Mouse (Mus musculus): ENCODE measurements around the gene Gm14399. TPM values are rescaled to one million over a fixed set of nuclear protein-coding genes. Genes with fewer than 3 reads are reported as not detected.
"Not testable (repeated sequence)": the region's sequence is repeated elsewhere in the genome, so short reads cannot be mapped to it uniquely, and the experiment has no call there.

Gene Gm14399
- polyA plus RNA-seq (2012; rRNA removed) (6.5 and 7.5 TPM in 2 replicates), polyA plus RNA-seq (2014; fragmentation: Nextera tagmentation; extraction: Ambion mirVana) (4.8 and 6.9 TPM in 2 replicates)

- H3K9ac ChIP-seq (ENCODE audit: low read depth, low read length, severe bottlenecking): peak within 1 kb of the TSS; percentile 31; the same call in 1 of the 2 replicates
- peak within 1 kb of the TSS; percentile 33 for H3K4me2 ChIP-seq (replicated peaks; ENCODE audit: low read depth, low read length, severe bottlenecking)
- not testable (repeated sequence) for H3K4me1 ChIP-seq (ENCODE audit: control insufficient read depth, insufficient read depth, low read length); DNase-seq (ENCODE audit: low spot score); H3K9me3 ChIP-seq (ENCODE audit: control insufficient read depth, low read length); H3K36me3 ChIP-seq (ENCODE audit: control insufficient read depth, insufficient read depth, low read length); H3K27ac ChIP-seq (replicated peaks; ENCODE audit: low read depth, low read length); ATAC-seq (ENCODE audit: low FRiP score, low read depth); H3K27me3 ChIP-seq (ENCODE audit: control insufficient read depth, insufficient read depth, low read length)
- H3K4me3 ChIP-seq (replicated peaks; ENCODE audit: low read length): peak within 1 kb of the TSS; percentile 37
- WGBS: 17% methylated on average over 1 of the region's 2 CpGs
These were observed at the start of gene Gm14399 for GRCm38 (mm10) chr2:175141993-175142295. Gm14399 (minus strand) TSS chr2:175142012.

DNA sequence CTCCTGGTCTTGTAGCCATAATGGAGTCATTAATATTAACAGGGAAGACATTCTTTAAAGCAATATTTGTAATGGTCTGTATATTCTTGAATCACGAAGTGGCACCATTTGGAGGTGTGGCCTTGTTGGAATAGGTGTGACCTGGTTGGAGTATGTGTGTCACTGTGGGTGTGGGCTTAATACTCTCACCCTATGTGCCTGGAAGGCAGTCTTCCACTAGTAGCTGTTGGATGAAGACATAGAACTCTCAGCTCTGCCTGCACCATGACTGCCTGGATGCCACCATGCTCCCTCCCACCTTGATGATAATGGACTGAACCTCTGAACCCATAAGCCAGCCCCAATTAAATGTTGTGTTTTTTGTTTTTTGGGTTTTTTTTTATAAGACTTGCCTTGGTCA is 37.2 kb upstream of the Gm14399 start:
- not testable (repeated sequence) for H3K4me3 ChIP-seq (replicated peaks; ENCODE audit: low read length); H3K36me3 ChIP-seq (ENCODE audit: control insufficient read depth, insufficient read depth, low read length); H3K9me3 ChIP-seq (ENCODE audit: control insufficient read depth, low read length); DNase-seq (ENCODE audit: low spot score); H3K4me1 ChIP-seq (ENCODE audit: control insufficient read depth, insufficient read depth, low read length); ATAC-seq (ENCODE audit: low FRiP score, low read depth); H3K9ac ChIP-seq (ENCODE audit: low read depth, low read length, severe bottlenecking); H3K27ac ChIP-seq (replicated peaks; ENCODE audit: low read depth, low read length); H3K27me3 ChIP-seq (ENCODE audit: control insufficient read depth, insufficient read depth, low read length); H3K4me2 ChIP-seq (replicated peaks; ENCODE audit: low read depth, low read length, severe bottlenecking)
- 60% methylated on average over 1 of the region's 1 CpGs for WGBS

DNA sequence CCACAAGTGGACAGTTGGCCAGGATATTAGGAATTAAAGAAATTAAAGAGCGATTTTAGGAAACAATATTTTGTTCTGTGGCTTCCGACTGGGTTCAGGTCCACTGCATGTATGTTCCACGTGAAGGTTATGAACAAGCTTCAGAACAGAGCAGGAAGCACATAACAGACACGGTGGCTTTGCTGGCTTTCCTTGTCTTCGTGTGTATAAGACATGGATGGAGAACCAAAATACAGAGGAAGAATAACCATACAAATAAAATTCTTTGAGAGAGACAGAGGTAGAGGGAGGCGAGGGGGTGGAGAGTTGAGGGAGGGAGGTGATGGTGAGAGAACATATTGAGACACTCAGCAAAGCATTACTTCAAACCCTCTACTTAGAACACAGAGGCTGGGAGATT is 34.5 kb upstream of the Gm14399 start:
- H3K4me2 ChIP-seq (replicated peaks; ENCODE audit: low read depth, low read length, severe bottlenecking): no peak overlapping the region
- no peak overlapping the region for H3K27ac ChIP-seq (replicated peaks; ENCODE audit: low read depth, low read length)
- no peaks in the 10 kb centered on the region for H3K36me3 ChIP-seq (ENCODE audit: control insufficient read depth, insufficient read depth, low read length)
- H3K4me1 ChIP-seq (ENCODE audit: control insufficient read depth, insufficient read depth, low read length): no peaks in the 10 kb centered on the region
- no peak for TF ChIP-seq POLR2A (IDR thresholded peaks at IDR 0.05; ENCODE audit: borderline replicate concordance, extremely low read depth, insufficient read depth, insufficient read length)
- no peak overlapping the region for H3K4me3 ChIP-seq (replicated peaks; ENCODE audit: low read length)
- H3K9me3 ChIP-seq (ENCODE audit: control insufficient read depth, low read length): no peaks in the 10 kb centered on the region
- 78% methylated on average over 6 of the region's 6 CpGs for WGBS
- no peak for DNase-seq (ENCODE audit: low spot score)
- H3K27me3 ChIP-seq (ENCODE audit: control insufficient read depth, insufficient read depth, low read length): no peaks in the 10 kb centered on the region
- H3K9ac ChIP-seq (ENCODE audit: low read depth, low read length, severe bottlenecking): no peak overlapping the region
- ATAC-seq (ENCODE audit: low FRiP score, low read depth): no peak

DNA sequence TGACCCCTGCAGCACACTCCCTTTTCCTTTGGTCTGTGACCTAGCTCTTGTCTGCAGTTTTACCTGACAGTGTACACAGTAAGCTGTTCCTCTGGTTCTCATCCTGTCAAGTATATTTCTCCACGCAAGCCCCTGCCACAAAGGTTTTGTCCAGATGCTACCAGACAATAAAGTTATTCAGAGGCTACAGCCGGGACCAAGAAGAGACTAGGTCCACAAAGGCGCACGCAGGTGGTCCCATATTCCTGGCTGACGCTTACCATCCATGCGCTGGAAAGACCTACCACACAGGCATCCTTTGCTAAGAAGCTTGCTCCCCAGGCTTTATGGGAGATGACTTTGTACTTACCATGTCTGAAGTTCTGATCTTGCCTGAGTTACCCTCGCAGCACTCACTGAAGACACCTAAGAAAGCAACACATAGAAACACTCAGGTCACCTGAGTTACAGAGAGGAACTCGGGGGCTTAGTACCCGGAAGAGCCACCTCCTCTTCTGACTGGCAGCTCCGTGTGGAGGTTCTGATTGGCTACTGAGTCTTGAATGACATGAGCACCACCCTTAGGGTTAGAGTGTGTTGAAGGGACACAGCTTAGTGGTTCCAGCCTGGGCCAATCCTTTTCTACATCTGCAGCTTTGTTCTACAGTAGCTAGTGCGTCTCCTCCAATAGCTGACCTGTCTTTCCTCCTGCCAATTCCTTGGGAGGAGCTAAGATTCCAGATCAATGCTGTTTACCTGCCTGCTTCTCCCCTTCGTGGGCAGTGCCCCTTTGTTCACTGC is 33.8 kb upstream of the Gm14399 start, which contains the start of gene Gm14443:
Gm14443 (minus strand) TSS at position 471 of the 780 bp plus-strand sequence.
- 74% methylated on average over 12 of the region's 12 CpGs for WGBS
- H3K9me3 ChIP-seq (ENCODE audit: control insufficient read depth, low read length); H3K27me3 ChIP-seq (ENCODE audit: control insufficient read depth, insufficient read depth, low read length); ATAC-seq (ENCODE audit: low FRiP score, low read depth); H3K9ac ChIP-seq (ENCODE audit: low read depth, low read length, severe bottlenecking); H3K27ac ChIP-seq (replicated peaks; ENCODE audit: low read depth, low read length); H3K4me2 ChIP-seq (replicated peaks; ENCODE audit: low read depth, low read length, severe bottlenecking); H3K36me3 ChIP-seq (ENCODE audit: control insufficient read depth, insufficient read depth, low read length); H3K4me1 ChIP-seq (ENCODE audit: control insufficient read depth, insufficient read depth, low read length); DNase-seq (ENCODE audit: low spot score); H3K4me3 ChIP-seq (replicated peaks; ENCODE audit: low read length): not testable (repeated sequence)

- not testable (repeated sequence) for ATAC-seq (ENCODE audit: low FRiP score, low read depth); H3K9ac ChIP-seq (ENCODE audit: low read depth, low read length, severe bottlenecking); H3K27ac ChIP-seq (replicated peaks; ENCODE audit: low read depth, low read length); H3K36me3 ChIP-seq (ENCODE audit: control insufficient read depth, insufficient read depth, low read length); H3K9me3 ChIP-seq (ENCODE audit: control insufficient read depth, low read length); DNase-seq (ENCODE audit: low spot score); H3K27me3 ChIP-seq (ENCODE audit: control insufficient read depth, insufficient read depth, low read length); H3K4me2 ChIP-seq (replicated peaks; ENCODE audit: low read depth, low read length, severe bottlenecking); H3K4me1 ChIP-seq (ENCODE audit: control insufficient read depth, insufficient read depth, low read length); H3K4me3 ChIP-seq (replicated peaks; ENCODE audit: low read length)
- 97% methylated on average over 2 of the region's 2 CpGs for WGBS
These were observed 32.2 kb upstream of the Gm14399 start for GRCm38 (mm10) chr2:175174058-175174457.

- H3K9ac ChIP-seq (ENCODE audit: low read depth, low read length, severe bottlenecking); H3K9me3 ChIP-seq (ENCODE audit: control insufficient read depth, low read length); ATAC-seq (ENCODE audit: low FRiP score, low read depth); H3K4me1 ChIP-seq (ENCODE audit: control insufficient read depth, insufficient read depth, low read length); H3K36me3 ChIP-seq (ENCODE audit: control insufficient read depth, insufficient read depth, low read length); H3K27me3 ChIP-seq (ENCODE audit: control insufficient read depth, insufficient read depth, low read length); H3K4me3 ChIP-seq (replicated peaks; ENCODE audit: low read length); H3K27ac ChIP-seq (replicated peaks; ENCODE audit: low read depth, low read length); H3K4me2 ChIP-seq (replicated peaks; ENCODE audit: low read depth, low read length, severe bottlenecking); DNase-seq (ENCODE audit: low spot score): not testable (repeated sequence)
- 86% methylated on average over 3 of the region's 3 CpGs for WGBS
These were observed 31.2 kb upstream of the Gm14399 start for GRCm38 (mm10) chr2:175172906-175173595.
